Mouse (Mus musculus): ENCODE results near the gene Slc16a14. TPM values are rescaled to one million over a fixed set of nuclear protein-coding genes. Genes with fewer than 3 reads are reported as not detected.
A peak's percentile ranks its signal among the peaks of the same experiment; 100 is the strongest.

Slc16a14 gene
- total RNA-seq, 2 experiments from 2014 or later, result not detected

DNA sequence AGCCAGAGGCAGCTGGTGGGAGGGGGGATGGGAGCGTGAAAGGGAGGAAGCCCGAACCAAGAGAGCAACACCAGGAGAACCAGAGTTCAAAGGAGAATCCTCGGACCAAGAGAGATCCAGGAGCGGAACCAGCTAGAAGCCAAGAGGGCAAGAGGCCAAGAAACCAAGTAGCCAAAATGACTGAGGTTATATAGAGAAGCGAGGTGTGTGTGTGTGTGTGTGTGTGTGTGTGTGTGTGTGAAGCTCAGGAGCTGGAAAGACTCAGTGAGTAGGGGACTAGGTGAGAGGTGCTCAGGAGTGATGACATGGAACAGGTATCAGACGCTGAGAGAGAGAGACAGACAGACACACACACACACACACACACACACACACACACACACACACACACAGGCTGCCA, 63.8 kb downstream of the Slc16a14 start:
- no peak for ATAC-seq (replicated peaks; ENCODE audit: low FRiP score, low TSS enrichment, poor library complexity, severe bottlenecking)

DNA sequence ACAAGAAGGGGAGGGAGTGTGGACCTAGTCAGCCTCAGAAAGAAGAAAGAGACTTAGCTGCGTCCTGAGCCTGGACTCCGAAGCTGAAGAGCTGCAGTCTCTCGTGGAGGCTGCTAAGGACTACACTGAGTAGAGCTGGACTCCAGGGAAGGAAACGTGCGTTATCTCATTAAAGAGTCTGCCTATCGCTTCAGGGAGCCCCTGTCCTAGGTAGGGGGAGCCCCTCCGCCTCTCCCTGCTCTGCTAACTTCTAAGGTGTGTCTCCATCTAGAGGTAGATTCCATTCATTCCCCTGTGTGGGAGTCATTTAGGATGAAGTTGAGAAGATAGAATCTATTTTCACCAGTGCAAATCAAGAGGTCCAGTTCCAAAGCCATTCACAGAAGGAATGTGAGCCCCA, 65.4 kb downstream of the Slc16a14 start:
- no peak for ATAC-seq (replicated peaks; ENCODE audit: low FRiP score, low TSS enrichment, poor library complexity, severe bottlenecking)

DNA sequence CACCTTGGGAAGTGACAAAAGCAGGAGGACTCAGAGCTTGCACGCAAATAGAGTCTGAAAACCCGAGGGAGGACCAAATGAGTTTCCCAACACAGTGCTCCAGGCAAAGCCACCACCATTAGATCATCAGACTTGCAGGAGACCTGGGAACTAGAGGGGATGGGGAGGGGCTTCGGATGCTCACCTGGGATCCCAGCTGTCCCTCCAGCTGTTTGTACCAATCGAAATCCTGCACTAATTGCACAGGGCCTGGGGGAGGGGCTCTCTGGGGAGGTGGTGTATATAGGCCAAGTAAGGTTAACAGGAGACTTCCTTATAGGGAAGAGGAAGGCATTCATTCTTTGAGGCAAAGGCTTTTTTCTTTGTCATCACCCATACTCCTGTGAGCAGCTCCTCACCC, 66.1 kb downstream of the Slc16a14 start:
- no peak for ATAC-seq (replicated peaks; ENCODE audit: low FRiP score, low TSS enrichment, poor library complexity, severe bottlenecking)

DNA sequence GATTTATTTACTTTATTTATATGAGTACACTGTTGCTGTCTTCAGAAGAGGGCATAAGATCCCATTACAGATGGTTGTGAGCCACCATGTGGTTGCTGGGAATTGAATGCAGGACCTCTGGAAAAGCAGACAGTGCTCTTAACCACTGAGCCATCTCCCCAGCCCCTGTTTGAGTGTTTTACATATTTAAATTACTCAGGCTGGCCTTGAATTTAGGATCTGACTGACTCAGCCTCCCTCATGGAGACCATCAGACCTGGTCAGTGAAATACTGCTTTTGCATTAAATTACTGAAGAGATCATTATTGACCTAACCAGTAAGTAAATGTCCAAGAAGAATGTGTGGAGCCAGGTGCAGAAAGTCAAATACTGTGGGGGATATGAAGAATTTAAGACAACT, 66.6 kb downstream of the Slc16a14 start:
- ATAC-seq (replicated peaks; ENCODE audit: low FRiP score, low TSS enrichment, poor library complexity, severe bottlenecking), result no peak

DNA sequence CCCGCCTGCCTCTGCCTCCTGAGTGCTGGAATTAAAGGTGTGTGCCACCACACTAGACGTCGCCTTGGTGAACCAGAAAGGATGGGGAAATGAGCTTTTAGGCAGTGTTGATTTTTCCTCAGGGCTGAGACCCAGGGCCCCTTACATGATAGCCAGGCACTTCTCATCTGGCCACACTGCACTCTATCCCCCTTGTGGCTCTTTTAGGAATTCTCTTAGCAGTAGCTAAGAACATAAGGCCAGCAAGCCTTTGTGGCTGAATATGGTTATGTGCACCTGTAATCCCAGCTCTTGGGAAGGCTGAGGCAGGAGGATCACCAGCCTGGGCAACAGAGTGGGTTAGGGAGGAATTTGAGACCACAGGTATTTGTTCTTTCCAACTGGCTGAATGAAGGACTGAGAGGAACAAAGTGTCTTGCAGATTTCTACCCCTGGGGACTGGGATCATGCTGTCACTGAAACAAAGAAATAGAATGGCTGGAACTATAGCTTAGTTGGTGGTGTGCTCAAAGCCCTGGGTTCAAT, 68.2 kb downstream of the Slc16a14 start:
- 0 out of 2 replicates have a peak, but pooled peaks have one; percentile 32 for ATAC-seq (replicated peaks; ENCODE audit: low FRiP score, low TSS enrichment, poor library complexity, severe bottlenecking)

DNA sequence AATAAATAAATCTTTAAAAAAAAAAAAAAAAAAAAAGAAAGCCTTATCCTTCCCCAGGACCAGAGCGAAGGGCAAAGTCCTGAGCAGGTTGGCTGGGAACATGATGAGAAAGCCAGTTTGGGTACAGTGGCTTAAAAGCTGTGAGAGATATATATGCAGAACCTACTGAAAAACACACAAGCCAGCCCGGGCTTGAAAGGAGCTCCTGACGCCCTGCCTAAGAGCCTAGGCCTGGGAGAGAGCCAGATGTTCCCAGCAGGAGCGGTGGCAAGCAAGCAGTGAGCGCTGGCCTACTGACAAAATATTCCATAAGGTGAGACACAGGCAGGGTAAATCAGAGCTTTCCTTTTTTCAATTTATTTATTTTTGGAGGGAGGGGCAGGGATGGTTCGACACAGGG, 68.7 kb downstream of the Slc16a14 start:
- ATAC-seq (replicated peaks; ENCODE audit: low FRiP score, low TSS enrichment, poor library complexity, severe bottlenecking), result no peak

DNA sequence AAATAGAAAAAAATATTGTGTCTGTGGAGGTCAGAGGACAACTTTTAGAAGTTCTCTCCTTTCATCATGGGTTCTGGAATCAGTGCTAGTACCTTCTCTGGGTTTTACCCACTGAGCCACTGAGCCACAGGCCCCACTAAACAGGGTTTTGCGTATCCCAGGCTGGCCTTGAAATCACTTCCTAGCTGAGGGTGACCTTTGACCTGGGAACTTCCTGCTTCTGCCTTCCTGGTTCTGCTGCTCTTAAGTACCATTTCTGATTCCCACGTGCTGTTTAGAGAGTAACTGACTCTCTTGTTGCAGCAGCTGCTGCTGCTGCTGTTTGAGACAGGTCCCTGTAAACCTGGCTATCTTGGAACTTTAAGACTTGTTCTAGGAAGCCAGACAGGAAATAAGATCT, 70.3 kb downstream of the Slc16a14 start:
- no peak for ATAC-seq (replicated peaks; ENCODE audit: low FRiP score, low TSS enrichment, poor library complexity, severe bottlenecking)

DNA sequence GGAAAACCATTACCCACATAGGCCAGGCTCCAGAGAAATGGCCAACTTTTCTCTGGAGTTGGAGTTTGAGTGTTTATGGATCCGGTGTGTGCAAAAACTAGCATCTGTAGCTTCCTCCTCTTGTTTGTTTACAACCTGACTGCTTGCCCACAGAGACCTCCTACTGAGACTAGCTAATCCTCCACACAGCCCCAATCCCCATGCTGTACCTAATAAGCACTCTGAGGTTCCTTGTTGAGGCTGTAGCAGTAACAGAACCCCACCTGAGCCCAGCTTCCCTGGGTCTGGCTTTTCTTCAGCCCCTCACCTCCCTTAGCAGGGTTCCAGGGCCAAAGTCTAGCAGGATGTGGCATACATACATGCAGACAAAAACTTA, 73.7 kb downstream of the Slc16a14 start:
- ATAC-seq (replicated peaks; ENCODE audit: low FRiP score, low TSS enrichment, poor library complexity, severe bottlenecking), result no peak

DNA sequence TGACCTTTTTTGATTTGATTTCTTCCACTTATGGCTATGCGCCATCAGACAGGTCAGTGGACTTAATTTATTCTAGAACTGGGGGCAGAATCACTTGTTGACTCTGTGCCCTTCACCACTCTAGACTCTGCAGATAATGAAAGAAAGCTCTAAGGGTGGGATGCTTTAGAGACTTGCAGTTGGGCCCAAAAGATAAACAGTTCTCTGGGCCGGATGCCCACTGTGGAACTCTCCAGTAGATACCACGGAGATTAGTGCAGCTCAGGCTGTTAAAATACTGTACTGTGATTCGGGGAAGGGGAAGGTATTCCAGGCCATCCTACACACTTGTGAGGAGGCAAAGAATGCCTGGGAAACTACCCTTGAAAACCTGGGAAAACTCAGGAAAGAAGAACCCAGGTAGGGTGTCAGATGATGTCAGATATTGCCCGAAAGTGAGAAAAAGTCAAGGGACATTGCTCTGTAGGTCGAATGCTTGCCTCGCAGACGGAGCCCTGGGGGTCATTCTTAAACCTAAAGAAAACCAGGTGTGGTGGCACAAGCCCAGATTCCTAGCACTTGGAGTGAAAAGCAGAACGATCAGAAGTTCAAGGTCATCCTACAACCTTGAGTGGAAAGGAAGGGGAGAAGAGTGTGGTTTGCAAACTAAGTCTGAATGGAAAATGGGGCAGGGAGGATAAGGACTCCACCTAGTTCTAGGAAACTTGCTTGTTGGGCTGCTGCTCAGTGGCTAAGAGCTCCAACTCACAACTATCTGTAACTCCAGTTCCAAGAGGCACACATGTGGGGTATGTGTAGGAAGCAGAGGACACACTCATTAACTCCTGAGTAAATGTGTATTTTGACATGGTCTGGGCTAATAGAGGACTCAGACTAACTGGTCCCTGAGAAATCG, 74.3 kb downstream of the Slc16a14 start:
- ATAC-seq (replicated peaks; ENCODE audit: low FRiP score, low TSS enrichment, poor library complexity, severe bottlenecking), result peak; percentile 96

DNA sequence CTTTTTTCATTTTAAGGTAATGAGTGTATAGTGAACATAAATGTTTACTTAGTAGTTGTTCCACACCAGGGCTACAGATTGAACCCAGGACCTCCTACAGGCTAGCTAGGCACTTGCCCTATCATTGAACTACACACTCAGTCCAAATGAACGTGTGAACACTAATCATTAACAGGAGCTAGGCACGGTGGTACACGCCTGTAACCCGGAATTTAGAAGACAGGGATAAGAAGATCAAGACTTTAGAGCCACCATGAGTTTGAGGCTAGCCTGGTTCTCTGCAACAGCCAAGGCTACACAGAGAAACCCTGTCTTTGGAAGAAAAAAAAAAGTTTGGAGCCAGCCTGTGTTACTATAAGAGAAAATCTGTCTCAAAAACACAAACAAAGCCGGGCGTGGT, 75.3 kb downstream of the Slc16a14 start:
- no peak for ATAC-seq (replicated peaks; ENCODE audit: low FRiP score, low TSS enrichment, poor library complexity, severe bottlenecking)

Other genes with a start within 250 kb of the Slc16a14 start
- not detected in 2 replicates for gene Dner, start 238.9 kb downstream of the Slc16a14 start, total RNA-seq (2014; fragmentation: Nextera tagmentation)
- gene Dner, start 238.9 kb downstream of the Slc16a14 start, total RNA-seq (2017), result not detected in 2 replicates
- gene Fbxo36, start 95.3 kb downstream of the Slc16a14 start, total RNA-seq (2014; fragmentation: Nextera tagmentation), result 9.3 and 11.9 TPM in 2 replicates
- gene Fbxo36, start 95.3 kb downstream of the Slc16a14 start, total RNA-seq (2017), result 6.2 and 6.7 TPM in 2 replicates
- gene Trip12, start 94.6 kb downstream of the Slc16a14 start, total RNA-seq (2014; fragmentation: Nextera tagmentation), result 180 and 213 TPM in 2 replicates
- 284 and 335 TPM in 2 replicates for gene Trip12, start 94.6 kb downstream of the Slc16a14 start, total RNA-seq (2017)
- gene Gm10553, start 165.0 kb upstream of the Slc16a14 start, total RNA-seq (2014; fragmentation: Nextera tagmentation), result not detected in 2 replicates
- not detected in 2 replicates for gene Gm10553, start 165.0 kb upstream of the Slc16a14 start, total RNA-seq (2017)
- gene A530032D15Rik, start 174.7 kb upstream of the Slc16a14 start, total RNA-seq (2014; fragmentation: Nextera tagmentation), result not detected in 2 replicates
- gene A530032D15Rik, start 174.7 kb upstream of the Slc16a14 start, total RNA-seq (2017), result 0.28 and 1.2 TPM in 2 replicates